Comparison of ENCODE assay signal across 8 mouse cellular contexts in the genomic region with DNA sequence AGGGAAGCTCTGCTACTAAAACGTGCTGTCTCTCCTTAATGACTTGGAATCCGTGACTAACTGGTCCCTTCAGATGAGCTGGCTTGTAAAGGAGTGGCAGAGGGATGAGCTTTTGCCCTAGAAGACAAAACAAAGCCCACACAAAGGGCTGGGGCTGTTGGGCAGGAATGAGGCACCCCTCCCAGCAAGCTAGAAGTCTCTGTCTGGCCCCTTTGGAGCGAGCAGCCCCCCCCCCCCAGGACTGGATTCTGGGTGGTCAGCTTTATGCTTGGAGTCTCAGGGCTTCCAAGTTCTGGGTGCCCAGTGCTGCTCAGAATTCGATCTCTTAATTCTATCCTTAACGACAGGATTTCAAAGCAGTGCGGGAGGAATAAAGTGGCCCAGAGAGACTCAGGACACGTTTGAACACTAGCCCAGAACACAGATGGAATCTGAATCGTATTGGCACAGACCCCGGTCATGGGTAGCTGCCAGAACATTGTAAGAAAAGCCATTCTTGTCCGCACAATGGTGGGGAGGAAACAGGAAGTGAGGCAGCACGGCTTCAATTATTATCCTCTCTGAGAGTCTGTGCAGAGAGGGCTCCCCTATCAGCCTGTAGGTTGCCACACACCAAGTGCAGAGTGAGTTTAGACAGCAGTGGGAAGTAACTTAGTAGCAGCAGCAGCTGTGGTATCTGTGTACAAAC. TPM values are rescaled to one million over a fixed set of nuclear protein-coding genes. Genes with fewer than 3 reads are reported as not detected.
DNase-seq lines count a peak whose midpoint lies in the region; ATAC-seq and TF ChIP-seq lines count a peak whose summit lies in the region.

No protein-coding gene starts in this region.

- no peaks in the 10 kb centered on the region for H3K9me3 ChIP-seq in forebrain, embryonic 11.5 days (ENCODE audit: control insufficient read depth, low read length)
- no peaks in the 10 kb centered on the region for H3K9me3 ChIP-seq in heart, embryonic 12.5 days (replicated peaks)
- no peaks in the 10 kb centered on the region for H3K9me3 ChIP-seq in kidney, postnatal 0 days (replicated peaks; ENCODE audit: low read length)
- no peaks in the 10 kb centered on the region for H3K9me3 ChIP-seq in limb, embryonic 13.5 days
- H3K9me3 ChIP-seq in midbrain, embryonic 12.5 days = no peaks in the 10 kb centered on the region
- no peaks in the 10 kb centered on the region for H3K9me3 ChIP-seq in stomach, embryonic 15.5 days

- WGBS in forebrain, embryonic 11.5 days = 4% methylated on average over 11 of the region's 11 CpGs
- WGBS in heart, embryonic 12.5 days = 30% methylated on average over 11 of the region's 11 CpGs
- WGBS in kidney, postnatal 0 days = 15% methylated on average over 11 of the region's 11 CpGs
- 14% methylated on average over 11 of the region's 11 CpGs for WGBS in limb, embryonic 13.5 days
- 5% methylated on average over 11 of the region's 11 CpGs for WGBS in midbrain, embryonic 12.5 days
- WGBS in stomach, embryonic 15.5 days = 32% methylated on average over 11 of the region's 11 CpGs

- H3K27ac ChIP-seq in forebrain, embryonic 11.5 days (ENCODE audit: low read depth, low read length) = no peak overlapping the region
- peak overlapping the region; percentile 32; the same call in 1 of the 2 replicates for H3K27ac ChIP-seq in heart, embryonic 12.5 days (ENCODE audit: poor library complexity, severe bottlenecking)
- H3K27ac ChIP-seq in kidney, postnatal 0 days = no peak overlapping the region
- H3K27ac ChIP-seq in limb, embryonic 13.5 days = peak overlapping the region; percentile 58
- peak overlapping the region; percentile 47 for H3K27ac ChIP-seq in midbrain, embryonic 12.5 days (replicated peaks)
- H3K27ac ChIP-seq in stomach, embryonic 15.5 days = no peak overlapping the region

- H3K27me3 ChIP-seq in forebrain, embryonic 11.5 days (ENCODE audit: control insufficient read depth, insufficient read depth, low read length) = no peaks in the 10 kb centered on the region
- H3K27me3 ChIP-seq in heart, embryonic 12.5 days (replicated peaks) = 0 out of 2 replicates have a peak, but pooled peaks cover 3% of the 10 kb centered on the region
- H3K27me3 ChIP-seq in kidney, postnatal 0 days (ENCODE audit: insufficient read depth, low read length) = no peaks in the 10 kb centered on the region
- H3K27me3 ChIP-seq in limb, embryonic 13.5 days = peaks cover 4% of the 10 kb centered on the region; the same call in 1 of the 2 replicates
- H3K27me3 ChIP-seq in midbrain, embryonic 12.5 days = peaks cover 36% of the 10 kb centered on the region
- H3K27me3 ChIP-seq in stomach, embryonic 15.5 days (replicated peaks) = no peaks in the 10 kb centered on the region

- peak overlapping the region; percentile 38 for H3K4me2 ChIP-seq in forebrain, embryonic 11.5 days (ENCODE audit: low read depth, low read length, severe bottlenecking)
- H3K4me2 ChIP-seq in heart, embryonic 12.5 days = peak overlapping the region; percentile 29
- peak overlapping the region; percentile 26; the same call in 1 of the 2 replicates for H3K4me2 ChIP-seq in kidney, postnatal 0 days (ENCODE audit: low read length)
- H3K4me2 ChIP-seq in limb, embryonic 13.5 days (replicated peaks) = peak overlapping the region; percentile 47
- peak overlapping the region; percentile 50 for H3K4me2 ChIP-seq in midbrain, embryonic 12.5 days (replicated peaks)
- H3K4me2 ChIP-seq in stomach, embryonic 15.5 days = 0 out of 2 replicates have a peak overlapping the region, but pooled peaks have one; percentile 17

- no peak overlapping the region for H3K4me3 ChIP-seq in forebrain, embryonic 11.5 days (ENCODE audit: low read depth, low read length)
- H3K4me3 ChIP-seq in heart, embryonic 12.5 days = no peak overlapping the region
- no peak overlapping the region for H3K4me3 ChIP-seq in kidney, postnatal 0 days (replicated peaks; ENCODE audit: low read depth, low read length)
- H3K4me3 ChIP-seq in limb, embryonic 13.5 days = no peak overlapping the region
- H3K4me3 ChIP-seq in midbrain, embryonic 12.5 days = peak overlapping the region; percentile 17; the same call in 1 of the 2 replicates
- H3K4me3 ChIP-seq in stomach, embryonic 15.5 days (replicated peaks) = no peak overlapping the region

- H3K36me3 ChIP-seq in forebrain, embryonic 11.5 days (ENCODE audit: control insufficient read depth, insufficient read depth, low read length) = no peaks in the 10 kb centered on the region
- H3K36me3 ChIP-seq in heart, embryonic 12.5 days = no peaks in the 10 kb centered on the region
- H3K36me3 ChIP-seq in kidney, postnatal 0 days (ENCODE audit: insufficient read depth, low read length) = no peaks in the 10 kb centered on the region
- no peaks in the 10 kb centered on the region for H3K36me3 ChIP-seq in limb, embryonic 13.5 days
- H3K36me3 ChIP-seq in midbrain, embryonic 12.5 days = no peaks in the 10 kb centered on the region
- H3K36me3 ChIP-seq in stomach, embryonic 15.5 days = no peaks in the 10 kb centered on the region

- 0 out of 2 replicates have a peak overlapping the region, but pooled peaks have one; percentile 16 for H3K9ac ChIP-seq in forebrain, embryonic 11.5 days (ENCODE audit: low read length)
- no peak overlapping the region for H3K9ac ChIP-seq in heart, embryonic 12.5 days
- H3K9ac ChIP-seq in kidney, postnatal 0 days (ENCODE audit: low read depth, low read length) = no peak overlapping the region
- no peak overlapping the region for H3K9ac ChIP-seq in limb, embryonic 13.5 days
- H3K9ac ChIP-seq in midbrain, embryonic 12.5 days (replicated peaks) = peak overlapping the region; percentile 39
- H3K9ac ChIP-seq in stomach, embryonic 15.5 days = no peak overlapping the region

- peak; percentile 30 for ATAC-seq in forebrain, embryonic 11.5 days (replicated peaks; ENCODE audit: low FRiP score)
- ATAC-seq in heart, embryonic 12.5 days (ENCODE audit: insufficient number of reproducible peaks, low FRiP score) = peak; percentile 83
- ATAC-seq in kidney, postnatal 0 days (replicated peaks; ENCODE audit: low FRiP score, low read depth) = 0 out of 2 replicates have a peak, but pooled peaks have one; percentile 45
- peak; percentile 83 for ATAC-seq in limb, embryonic 13.5 days (ENCODE audit: low FRiP score, low read depth)
- ATAC-seq in midbrain, embryonic 12.5 days (ENCODE audit: low FRiP score, low read depth) = peak; percentile 72
- peak; percentile 40; the same call in 1 of the 2 replicates for ATAC-seq in stomach, embryonic 15.5 days (ENCODE audit: insufficient read depth, low FRiP score, low read depth)

- H3K4me1 ChIP-seq in forebrain, embryonic 11.5 days (replicated peaks; ENCODE audit: control insufficient read depth, insufficient read depth, low read length) = peaks cover 10% of the 10 kb centered on the region
- H3K4me1 ChIP-seq in heart, embryonic 12.5 days (replicated peaks) = peaks cover 9% of the 10 kb centered on the region; the same call in 1 of the 2 replicates
- no peaks in the 10 kb centered on the region for H3K4me1 ChIP-seq in kidney, postnatal 0 days (replicated peaks; ENCODE audit: insufficient read depth, low read length)
- peaks cover 35% of the 10 kb centered on the region for H3K4me1 ChIP-seq in limb, embryonic 13.5 days
- H3K4me1 ChIP-seq in midbrain, embryonic 12.5 days = peaks cover 19% of the 10 kb centered on the region
- H3K4me1 ChIP-seq in stomach, embryonic 15.5 days = no peaks in the 10 kb centered on the region

- no peak for TF ChIP-seq CTCF in kidney, postnatal 0 days (IDR thresholded peaks at IDR 0.05; ENCODE audit: low read depth)

- peak; percentile 98 for DNase-seq in cerebellum, adult 9-10 months
- peak; percentile 57 for DNase-seq in forebrain, embryonic 11.5 days (ENCODE audit: low spot score)
- DNase-seq in kidney, postnatal 0 days (ENCODE audit: low spot score) = peak; percentile 69
- DNase-seq in spleen, adult 12 weeks (ENCODE audit: low spot score) = no peak

RNA-seq across cellular contexts. Expression of a gene that starts 13.8 kb away (rescaled TPM):
- polyA plus RNA-seq in forebrain, embryonic 11.5 days (2014; fragmentation: Nextera tagmentation; extraction: Ambion mirVana) = 49.5 and 51.4 TPM in 2 replicates
- polyA plus RNA-seq in heart, embryonic 12.5 days (2016; fragmentation: Nextera tagmentation; extraction: Ambion mirVana) = 2.3 and 2.5 TPM in 2 replicates
- polyA plus RNA-seq in kidney, postnatal 0 days (2015; fragmentation: Nextera tagmentation; extraction: Ambion mirVana) = 2.8 and 3.9 TPM in 2 replicates
- 16.2 and 16.8 TPM in 2 replicates for polyA plus RNA-seq in limb, embryonic 13.5 days (2015; fragmentation: Nextera tagmentation; extraction: Ambion mirVana)
- 62.0 and 66.8 TPM in 2 replicates for polyA plus RNA-seq in midbrain, embryonic 12.5 days (2016; fragmentation: Nextera tagmentation; extraction: Ambion mirVana)
- 5.9 and 6.1 TPM in 2 replicates for polyA plus RNA-seq in stomach, embryonic 15.5 days (2015; fragmentation: Nextera tagmentation; extraction: Ambion mirVana)

Comparison
In these comparisons a context has a peak if more than half of its experiments do, and no peak if none do; other contexts are left out.
1. ATAC-seq: peak in every context shown above with its lines; median percentile 83 in heart, embryonic 12.5 days; 83 in limb, embryonic 13.5 days; 72 in midbrain, embryonic 12.5 days; 45 in kidney, postnatal 0 days; 40 in stomach, embryonic 15.5 days; 30 in forebrain, embryonic 11.5 days.
2. H3K27ac ChIP-seq: peak in heart, embryonic 12.5 days (single experiment), limb, embryonic 13.5 days (single experiment) and midbrain, embryonic 12.5 days (single experiment); none in forebrain, embryonic 11.5 days (single experiment), kidney, postnatal 0 days (single experiment) and stomach, embryonic 15.5 days (single experiment).
3. H3K9ac ChIP-seq: peak in forebrain, embryonic 11.5 days (single experiment) and midbrain, embryonic 12.5 days (single experiment); none in heart, embryonic 12.5 days (single experiment), kidney, postnatal 0 days (single experiment), limb, embryonic 13.5 days (single experiment) and stomach, embryonic 15.5 days (single experiment).
4. Peak in every context shown above with its lines, with median percentiles within 50 percentile points of each other: H3K4me2 ChIP-seq.